Mouse (Mus musculus) C2C12 (cell line): ENCODE data around the gene Olfr1178. TPM values are rescaled to one million over a fixed set of nuclear protein-coding genes. Genes with fewer than 3 reads are reported as not detected.

Source experiments
- H3K27me3 ChIP-seq: one replicate; pipeline ENCODE4 v1.6.1; 2011; ENCODE audit not compliant: control insufficient read depth, insufficient read depth, insufficient read length
- H3K36me3 ChIP-seq: one replicate; pipeline ENCODE4 v1.6.1; 2011; ENCODE audit not compliant: control insufficient read depth, insufficient read depth
- H3K4me3 ChIP-seq: one replicate; pipeline ENCODE4 v1.5.1; 2011; ENCODE audit warnings: mild to moderate bottlenecking, control low read depth; ENCODE audit not compliant: poor library complexity, insufficient read depth, severe bottlenecking
- H3K79me2 ChIP-seq: one replicate; pipeline ENCODE4 v1.6.1; 2011; ENCODE audit not compliant: control insufficient read depth, insufficient read depth
- H3K79me3 ChIP-seq: one replicate; pipeline ENCODE4 v1.6.1; 2011; ENCODE audit warnings: low read depth, control low read depth
- H3ac ChIP-seq: one replicate; pipeline ENCODE3; 2011; ENCODE audit warnings: low read depth; ENCODE audit not compliant: control insufficient read depth, insufficient read length
- CEBPB ChIP-seq: IDR thresholded peaks from one replicate; pipeline ENCODE4 v1.6.1; 2011; ENCODE audit warnings: low read depth, mild to moderate bottlenecking, control low read depth, moderate library complexity
- CTCF ChIP-seq: IDR thresholded peaks from one replicate; pipeline ENCODE4 v1.5.1; 2011; ENCODE audit not compliant: control insufficient read depth, insufficient read depth, insufficient read length
- FOSL1 ChIP-seq: IDR thresholded peaks from one replicate; pipeline ENCODE4 v1.8.0; 2011; ENCODE audit warnings: mild to moderate bottlenecking, low read length; ENCODE audit not compliant: poor library complexity, insufficient read depth, severe bottlenecking
- MAX ChIP-seq: IDR thresholded peaks from one replicate; pipeline ENCODE4 v1.6.1; 2011; ENCODE audit warnings: mild to moderate bottlenecking, control low read depth
- MYOD1 ChIP-seq: IDR thresholded peaks from one replicate; pipeline ENCODE4 v1.6.1; 2011; ENCODE audit warnings: low read depth; ENCODE audit not compliant: control insufficient read depth, insufficient read length
- MYOG ChIP-seq: IDR thresholded peaks from one replicate; pipeline ENCODE4 v1.6.1; 2011; ENCODE audit not compliant: control insufficient read depth, insufficient read length; ENCODE audit errors: extremely low read depth
- USF1 ChIP-seq: IDR thresholded peaks from one replicate; pipeline ENCODE4 v1.6.1; 2011; ENCODE audit warnings: low read depth, mild to moderate bottlenecking, control low read depth, moderate library complexity
- long read RNA-seq, 2 experiments: library from polyadenylated mRNA; unstranded; transcript quantifications; one replicate each; pipeline ENCODE4 v2.0.0; 2019 to 2020
- polyA plus RNA-seq: library from polyadenylated mRNA; unstranded; fragments of >200 nt; fragmentation: generic; extraction: Trizol; gene quantifications from one replicate; pipeline ENCODE4 v1.2.1, GENCODE M21; 2012; ENCODE audit warnings: missing spikeins

Gene Olfr1178
- polyA plus RNA-seq, result not detected
- long read RNA-seq, experiment 1, result 0 reads
- long read RNA-seq, experiment 2, result 0 reads

- Histone ChIP-seq H3K79me2 (no peaks in the 10 kb centered on the region), H3K4me3 (no peak within 1 kb of the TSS), H3K27me3 (no peaks in the 10 kb centered on the region), H3ac (no peak within 1 kb of the TSS), H3K36me3 (no peaks in the 10 kb centered on the region), H3K79me3 (no peaks in the 10 kb centered on the region)
- TF ChIP-seq MYOG (no peak), MYOD1 (no peak), MAX (no peak), CTCF (no peak), CEBPB (no peak), FOSL1 (no peak), USF1 (no peak)
These were observed at the start of gene Olfr1178 for GRCm38 (mm10) chr2:88386762-88387161. Olfr1178 (plus strand) TSS chr2:88387062.

GRCm38 (mm10) chr2:88346392-88346791 lies 40.5 kb upstream of the Olfr1178 start, which contains the start of gene Olfr1177-ps:
Olfr1177-ps (minus strand) TSS chr2:88346492.
- H3K79me3 ChIP-seq, result no peaks in the 10 kb centered on the region
- no peak for TF ChIP-seq FOSL1
- TF ChIP-seq MYOD1, result no peak
- no peak for TF ChIP-seq CEBPB
- TF ChIP-seq MAX, result no peak
- no peak for TF ChIP-seq CTCF
- no peak for TF ChIP-seq USF1
- TF ChIP-seq MYOG, result no peak
- no peak within 1 kb of the TSS for H3ac ChIP-seq
- no peaks in the 10 kb centered on the region for H3K36me3 ChIP-seq
- no peaks in the 10 kb centered on the region for H3K27me3 ChIP-seq
- no peaks in the 10 kb centered on the region for H3K79me2 ChIP-seq
- no peak within 1 kb of the TSS for H3K4me3 ChIP-seq

GRCm38 (mm10) chr2:88356304-88356703 lies 30.6 kb upstream of the Olfr1178 start:
- no peak for TF ChIP-seq MYOG
- H3K4me3 ChIP-seq, result no peak overlapping the region

GRCm38 (mm10) chr2:88406353-88406752 lies 19.5 kb downstream of the Olfr1178 start, which contains the start of gene Olfr1179:
Olfr1179 (minus strand) TSS chr2:88406453.
- H3K4me3 ChIP-seq, result no peak within 1 kb of the TSS

More at GRCm38 (mm10) chr2:88356304-88356703, 30.6 kb upstream of the Olfr1178 start:
- Histone ChIP-seq H3K79me3 (no peaks in the 10 kb centered on the region), H3K79me2 (no peaks in the 10 kb centered on the region), H3K27me3 (no peaks in the 10 kb centered on the region), H3K36me3 (no peaks in the 10 kb centered on the region), H3ac (no peak overlapping the region)

GRCm38 (mm10) chr2:88419051-88419450 lies 32.2 kb downstream of the Olfr1178 start, which contains the start of gene Olfr1180:
Olfr1180 (minus strand) TSS chr2:88419151.
- H3ac ChIP-seq, result no peak within 1 kb of the TSS
- H3K79me3 ChIP-seq, result no peaks in the 10 kb centered on the region
- no peak for TF ChIP-seq CEBPB
- no peak for TF ChIP-seq MAX
- no peak for TF ChIP-seq USF1
- TF ChIP-seq MYOG, result no peak
- TF ChIP-seq FOSL1, result no peak
- TF ChIP-seq CTCF, result no peak
- no peak for TF ChIP-seq MYOD1
- no peaks in the 10 kb centered on the region for H3K27me3 ChIP-seq
- H3K4me3 ChIP-seq, result no peak within 1 kb of the TSS
- no peaks in the 10 kb centered on the region for H3K79me2 ChIP-seq
- no peaks in the 10 kb centered on the region for H3K36me3 ChIP-seq

More at GRCm38 (mm10) chr2:88406353-88406752, 19.5 kb downstream of the Olfr1178 start, which contains the start of gene Olfr1179:
- Histone ChIP-seq H3K79me3 (no peaks in the 10 kb centered on the region), H3ac (no peak within 1 kb of the TSS), H3K79me2 (no peaks in the 10 kb centered on the region), H3K36me3 (no peaks in the 10 kb centered on the region), H3K27me3 (no peaks in the 10 kb centered on the region)
- TF ChIP-seq CTCF, result no peak
- TF ChIP-seq MAX, result no peak

GRCm38 (mm10) chr2:88426071-88426470 lies 39.2 kb downstream of the Olfr1178 start, which contains the start of gene Olfr1181:
Olfr1181 (minus strand) TSS chr2:88426171.
- no peak within 1 kb of the TSS for H3K4me3 ChIP-seq
- H3K27me3 ChIP-seq, result no peaks in the 10 kb centered on the region
- no peaks in the 10 kb centered on the region for H3K79me2 ChIP-seq
- no peak within 1 kb of the TSS for H3ac ChIP-seq
- H3K36me3 ChIP-seq, result no peaks in the 10 kb centered on the region
- H3K79me3 ChIP-seq, result no peaks in the 10 kb centered on the region
- no peak for TF ChIP-seq CTCF
- no peak for TF ChIP-seq FOSL1
